Mouse (Mus musculus) lung, embryonic 16.5 days (tissue): ENCODE data around the gene Raver2. TPM values are rescaled to one million over a fixed set of nuclear protein-coding genes. Genes with fewer than 3 reads are reported as not detected.
"Not testable (repeated sequence)": the region's sequence is repeated elsewhere in the genome, so short reads cannot be mapped to it uniquely, and the experiment has no call there.

Experiments
- ATAC-seq: fragments of 200-750 bp; cut with Nextera tagmentation; 2 replicates; pipeline ENCODE4 v1.8.0; 2017; ENCODE audit warnings: low read depth, mild to moderate bottlenecking, moderate library complexity
- H3K27ac ChIP-seq: fragments of 300-500 bp; sonication (generic); 2 replicates; pipeline ENCODE4 v1.5.1; 2014; ENCODE audit warnings: mild to moderate bottlenecking, control low read depth, low read length
- H3K27me3 ChIP-seq: fragments of 300-500 bp; sonication (generic); 2 replicates; pipeline ENCODE4 v1.6.1; 2014; ENCODE audit warnings: low read depth, low read length, mixed read lengths; ENCODE audit not compliant: control insufficient read depth, insufficient read depth
- H3K36me3 ChIP-seq: fragments of 300-500 bp; sonication (generic); 2 replicates; pipeline ENCODE4 v1.6.1; 2014; ENCODE audit warnings: low read length; ENCODE audit not compliant: control insufficient read depth, insufficient read depth
- H3K4me1 ChIP-seq: fragments of 300-500 bp; sonication (generic); replicated peaks from 2 replicates; pipeline ENCODE4 v1.6.1; 2014; ENCODE audit warnings: low read length, mixed read lengths; ENCODE audit not compliant: control insufficient read depth, insufficient read depth
- H3K4me2 ChIP-seq: fragments of 300-500 bp; sonication (generic); 2 replicates; pipeline ENCODE4 v1.6.1; 2014; ENCODE audit warnings: low read depth, low read length, control low read depth
- H3K4me3 ChIP-seq: fragments of 300-500 bp; sonication (generic); 2 replicates; pipeline ENCODE4 v1.5.1; 2014; ENCODE audit warnings: mild to moderate bottlenecking, low read length, control low read depth
- H3K9ac ChIP-seq: fragments of 300-500 bp; sonication (generic); 2 replicates; pipeline ENCODE4 v1.6.1; 2014; ENCODE audit warnings: low read length, control low read depth
- H3K9me3 ChIP-seq: fragments of 300-500 bp; sonication (generic); 2 replicates; pipeline ENCODE4 v1.6.1; 2016; ENCODE audit warnings: low read length; ENCODE audit not compliant: control insufficient read depth
- WGBS: fragments of 180-500 bp; shearing (Covaris S2); extraction: QIAGEN DNeasy Blood & Tissue Kit; methylation state at CpG from one replicate; pipeline ENCODE4 v1.1.7; 2014; 5-methylcytosine and 5-hydroxymethylcytosine counted together
- polyA plus RNA-seq: library from polyadenylated mRNA; unstranded; fragments of >200 nt; fragmentation: Nextera tagmentation; extraction: Ambion mirVana; gene quantifications from 2 replicates; pipeline ENCODE4 v1.2.1, GENCODE M21; 2015

The Raver2 gene
- polyA plus RNA-seq, 1 experiment from 2014 or later, result 13.8 TPM

DNA sequence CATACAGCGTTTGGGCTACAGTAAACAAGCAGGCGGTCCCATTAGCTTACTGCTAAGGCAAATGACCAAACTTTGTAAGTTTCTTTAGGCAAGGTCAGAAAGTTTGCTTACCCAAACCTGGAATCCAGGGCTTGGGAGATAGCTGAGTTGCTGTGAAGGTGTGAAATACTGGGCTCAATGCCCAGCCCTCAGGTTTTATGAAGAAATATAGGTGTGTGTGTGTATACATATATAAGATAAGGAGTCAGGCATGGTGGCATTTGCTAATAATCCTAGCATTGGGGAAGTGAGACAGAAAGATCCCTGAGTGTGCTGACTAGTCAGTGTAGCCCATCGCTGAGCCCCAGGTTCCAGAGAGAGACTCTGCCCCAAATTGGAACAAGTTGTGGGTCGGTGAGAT is 16.1 kb downstream of the Raver2 start:
- WGBS, result 63% methylated on average over 4 of the region's 4 CpGs
- no peak overlapping the region for H3K4me3 ChIP-seq
- H3K9me3 ChIP-seq, result no peaks in the 10 kb centered on the region
- no peak overlapping the region for H3K4me2 ChIP-seq
- H3K4me1 ChIP-seq, result peaks cover 17% of the 10 kb centered on the region
- H3K27me3 ChIP-seq, result no peaks in the 10 kb centered on the region
- no peak overlapping the region for H3K9ac ChIP-seq
- no peak for ATAC-seq
- no peaks in the 10 kb centered on the region for H3K36me3 ChIP-seq
- no peak overlapping the region for H3K27ac ChIP-seq

DNA sequence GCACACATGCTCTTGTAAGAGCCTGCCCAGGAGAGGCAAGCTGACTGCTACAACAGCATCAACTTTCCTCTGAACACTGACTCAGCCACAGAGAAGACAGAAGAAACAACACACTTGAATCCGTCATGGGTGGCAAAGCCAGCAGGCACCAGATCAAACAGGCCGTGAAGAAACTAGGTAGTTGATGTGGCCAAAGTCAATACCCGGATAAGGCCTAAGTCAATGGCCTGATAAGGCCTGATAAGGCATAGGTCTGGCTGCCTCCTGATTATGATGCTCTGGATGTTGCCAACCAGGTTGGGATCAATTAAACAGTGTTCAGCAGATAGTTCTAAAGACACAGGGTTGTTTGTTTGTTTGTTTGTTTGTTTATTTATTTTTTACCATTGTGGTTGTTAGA is 17.3 kb downstream of the Raver2 start:
- Histone ChIP-seq H3K9ac (no peak overlapping the region), H3K4me2 (no peak overlapping the region), H3K4me3 (no peak overlapping the region), H3K27ac (no peak overlapping the region), H3K27me3 (no peaks in the 10 kb centered on the region), H3K9me3 (no peaks in the 10 kb centered on the region), H3K36me3 (no peaks in the 10 kb centered on the region), H3K4me1 (peaks cover 14% of the 10 kb centered on the region)
- WGBS, result 40% methylated on average over 3 of the region's 3 CpGs
- no peak for ATAC-seq

DNA sequence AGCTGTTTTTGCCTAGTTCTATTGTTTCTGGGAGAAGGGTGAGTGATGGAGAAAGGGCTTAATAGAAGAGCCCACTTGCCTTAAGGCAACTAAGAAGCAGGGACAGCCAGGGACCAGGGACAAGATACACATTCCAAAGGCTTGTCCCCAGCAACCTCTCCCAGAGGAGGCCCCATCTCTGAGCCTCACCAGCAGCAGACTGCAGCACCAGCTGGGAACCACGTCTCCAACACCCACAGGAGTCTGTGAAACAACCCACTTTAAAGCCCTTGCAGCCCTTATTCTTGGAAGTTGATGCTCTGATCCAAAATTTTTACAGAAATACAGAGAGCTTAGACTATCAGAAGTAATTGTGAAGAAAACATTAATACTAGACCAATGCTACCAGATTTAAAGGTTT is 18.9 kb downstream of the Raver2 start:
- WGBS, result 26% methylated on average over 1 of the region's 1 CpGs
- Histone ChIP-seq H3K27me3 (no peaks in the 10 kb centered on the region), H3K9ac (no peak overlapping the region), H3K4me2 (no peak overlapping the region), H3K4me3 (no peak overlapping the region), H3K27ac (0 out of 2 replicates have a peak overlapping the region, but pooled peaks have one; percentile 23), H3K9me3 (no peaks in the 10 kb centered on the region), H3K36me3 (no peaks in the 10 kb centered on the region), H3K4me1 (peaks cover 2% of the 10 kb centered on the region; the same call in 1 of the 2 replicates)
- 0 out of 2 replicates have a peak, but pooled peaks have one; percentile 34 for ATAC-seq

DNA sequence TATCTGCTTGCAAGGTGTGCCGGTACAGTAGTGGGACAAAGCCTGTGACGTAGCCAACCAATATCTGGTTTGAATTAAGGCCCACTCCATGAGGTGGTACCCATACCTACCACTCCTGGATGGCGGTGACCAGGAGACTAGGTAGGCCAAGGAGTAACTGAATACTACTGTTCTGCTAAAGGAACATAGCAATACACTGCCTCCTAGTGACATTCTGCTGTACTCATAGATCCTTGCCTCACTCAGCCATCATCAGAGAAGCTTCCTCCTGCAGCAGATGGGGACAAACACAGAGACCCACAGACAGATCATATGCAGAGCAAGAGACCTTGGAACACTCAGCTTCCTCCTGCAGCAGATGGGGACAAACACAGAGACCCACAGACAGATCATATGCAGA is 21.8 kb downstream of the Raver2 start:
- not testable (repeated sequence) for H3K4me2 ChIP-seq, ATAC-seq, H3K9me3 ChIP-seq, H3K4me3 ChIP-seq, H3K9ac ChIP-seq, H3K4me1 ChIP-seq, H3K27ac ChIP-seq, H3K36me3 ChIP-seq, H3K27me3 ChIP-seq
- WGBS, result 92% methylated on average over 3 of the region's 3 CpGs

DNA sequence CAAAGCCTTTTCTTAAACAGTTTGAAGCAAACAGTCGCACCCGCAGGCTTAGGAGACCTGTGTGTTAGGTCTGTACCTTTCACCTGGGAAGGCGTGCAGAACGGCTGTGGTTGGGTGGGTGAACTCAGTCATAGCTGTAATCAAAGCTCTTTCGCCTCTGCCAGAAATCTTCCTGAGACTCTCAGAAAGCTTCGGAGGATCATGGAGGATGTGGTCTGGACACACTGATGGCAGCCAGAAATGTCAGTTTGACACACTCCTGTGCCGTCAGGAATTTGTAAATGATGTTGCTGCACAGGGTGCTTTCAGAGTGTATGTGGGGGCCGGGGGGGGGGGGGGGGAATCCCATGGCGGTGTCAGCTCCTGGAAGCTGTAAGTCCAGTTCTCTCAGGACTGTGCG is 24.5 kb downstream of the Raver2 start:
- no peak for ATAC-seq
- H3K4me3 ChIP-seq, result no peak overlapping the region
- no peaks in the 10 kb centered on the region for H3K27me3 ChIP-seq
- H3K4me1 ChIP-seq, result peaks cover 3% of the 10 kb centered on the region; the same call in 1 of the 2 replicates
- H3K9ac ChIP-seq, result no peak overlapping the region
- no peaks in the 10 kb centered on the region for H3K9me3 ChIP-seq
- H3K4me2 ChIP-seq, result no peak overlapping the region
- no peaks in the 10 kb centered on the region for H3K36me3 ChIP-seq
- H3K27ac ChIP-seq, result no peak overlapping the region
- 40% methylated on average over 9 of the region's 10 CpGs for WGBS

DNA sequence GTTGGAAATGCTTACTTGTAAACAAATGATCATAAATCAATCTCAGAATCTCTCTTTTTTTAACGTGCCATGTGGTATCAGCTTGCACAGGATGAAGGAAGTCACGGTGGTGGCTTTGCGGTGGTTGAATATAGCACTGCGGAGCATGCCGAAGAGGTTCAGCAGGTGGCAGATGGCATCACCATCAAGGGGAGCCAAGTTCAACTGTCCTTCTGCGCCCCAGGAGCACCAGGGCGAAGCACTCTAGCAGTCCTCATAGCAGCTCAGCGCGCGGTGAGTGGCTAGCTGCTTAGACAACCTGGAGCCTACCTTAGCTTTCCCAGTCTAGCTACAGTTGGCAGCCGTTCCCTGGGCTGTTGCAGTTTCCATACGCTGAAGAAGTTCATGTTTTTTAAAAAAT is 38.3 kb downstream of the Raver2 start:
- H3K4me1 ChIP-seq, result no peaks in the 10 kb centered on the region
- H3K27me3 ChIP-seq, result no peaks in the 10 kb centered on the region
- H3K9me3 ChIP-seq, result peaks cover 8% of the 10 kb centered on the region
- H3K9ac ChIP-seq, result no peak overlapping the region
- 82% methylated on average over 12 of the region's 12 CpGs for WGBS
- no peak overlapping the region for H3K4me2 ChIP-seq
- no peak overlapping the region for H3K27ac ChIP-seq
- ATAC-seq, result no peak
- H3K4me3 ChIP-seq, result no peak overlapping the region
- H3K36me3 ChIP-seq, result peaks cover 17% of the 10 kb centered on the region

DNA sequence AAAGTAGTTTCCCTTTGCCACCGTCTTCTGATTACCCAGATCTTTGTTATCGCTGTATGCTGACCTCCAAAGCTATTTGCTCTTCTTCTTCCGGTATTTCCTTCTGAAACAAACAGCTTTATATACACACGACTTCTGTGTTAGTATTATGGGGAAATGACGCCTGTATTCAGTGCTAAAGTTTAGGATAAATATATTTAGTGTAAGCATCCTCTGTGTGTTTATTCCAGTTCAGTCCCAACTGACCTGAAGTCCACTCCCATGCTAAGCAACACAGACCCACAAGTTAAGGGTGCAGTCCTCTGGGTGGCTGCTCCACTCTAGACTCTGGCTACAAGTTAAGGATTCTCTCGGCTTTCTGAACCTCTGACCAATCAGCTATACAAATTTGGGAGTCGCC is 52.2 kb downstream of the Raver2 start:
- 62% methylated on average over 7 of the region's 7 CpGs for WGBS
- H3K36me3 ChIP-seq, result peaks cover 2% of the 10 kb centered on the region; the same call in 1 of the 2 replicates
- no peaks in the 10 kb centered on the region for H3K4me1 ChIP-seq
- no peak overlapping the region for H3K4me3 ChIP-seq
- H3K9ac ChIP-seq, result no peak overlapping the region
- 0 out of 2 replicates have a peak overlapping the region, but pooled peaks have one; percentile 49 for H3K27ac ChIP-seq
- no peaks in the 10 kb centered on the region for H3K27me3 ChIP-seq
- no peaks in the 10 kb centered on the region for H3K9me3 ChIP-seq
- H3K4me2 ChIP-seq, result no peak overlapping the region
- ATAC-seq, result peak; percentile 60; the same call in 1 of the 2 replicates

DNA sequence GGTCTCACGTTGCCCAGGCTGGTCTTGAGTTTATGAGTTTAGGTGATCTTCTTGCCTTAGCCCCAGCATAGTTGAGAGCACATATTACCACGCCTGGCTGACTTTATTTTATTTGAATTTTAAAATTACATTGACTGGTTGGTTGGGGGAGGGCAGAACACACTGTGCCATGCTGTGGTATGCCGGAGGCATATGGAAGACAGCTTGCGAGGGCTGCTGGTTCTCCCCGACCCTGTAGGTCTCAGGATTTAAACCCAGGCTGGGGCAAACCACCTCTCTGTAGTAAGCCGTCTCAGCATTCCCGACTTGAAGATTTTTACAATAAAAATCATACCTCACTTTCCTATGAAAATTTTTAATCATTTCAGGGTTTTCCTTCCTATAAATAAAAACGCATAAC is 66.2 kb downstream of the Raver2 start:
- no peaks in the 10 kb centered on the region for H3K4me1 ChIP-seq
- H3K4me2 ChIP-seq, result no peak overlapping the region
- H3K4me3 ChIP-seq, result no peak overlapping the region
- H3K27me3 ChIP-seq, result no peaks in the 10 kb centered on the region
- peaks cover 2% of the 10 kb centered on the region; the same call in 1 of the 2 replicates for H3K36me3 ChIP-seq
- no peak for ATAC-seq
- no peak overlapping the region for H3K9ac ChIP-seq
- no peaks in the 10 kb centered on the region for H3K9me3 ChIP-seq
- no peak overlapping the region for H3K27ac ChIP-seq
- 87% methylated on average over 8 of the region's 8 CpGs for WGBS

DNA sequence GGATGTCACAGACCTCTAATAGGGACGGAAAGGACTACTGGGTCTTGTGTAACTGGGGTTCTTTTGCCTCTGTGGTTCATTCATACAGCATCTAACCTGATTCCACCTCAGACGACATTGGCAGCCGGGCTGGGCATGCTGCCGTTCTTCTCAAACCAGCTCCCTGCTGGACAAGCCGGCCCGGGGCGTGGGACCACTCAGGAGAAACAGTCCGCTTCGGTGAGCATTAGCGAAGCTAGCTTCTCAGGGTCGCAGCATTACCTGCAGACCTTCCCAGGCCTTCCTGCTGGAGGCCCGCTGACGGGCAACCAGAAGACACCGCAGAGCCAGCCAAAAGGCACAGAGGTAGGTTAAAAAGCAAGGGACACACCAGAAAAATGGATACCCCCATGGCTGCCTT is 67.1 kb downstream of the Raver2 start:
- WGBS, result 91% methylated on average over 14 of the region's 14 CpGs
- Histone ChIP-seq H3K4me1 (no peaks in the 10 kb centered on the region), H3K9me3 (no peaks in the 10 kb centered on the region), H3K9ac (no peak overlapping the region), H3K36me3 (peaks cover 2% of the 10 kb centered on the region; the same call in 1 of the 2 replicates), H3K27ac (no peak overlapping the region), H3K4me2 (no peak overlapping the region), H3K4me3 (no peak overlapping the region), H3K27me3 (no peaks in the 10 kb centered on the region)
- ATAC-seq, result no peak

DNA sequence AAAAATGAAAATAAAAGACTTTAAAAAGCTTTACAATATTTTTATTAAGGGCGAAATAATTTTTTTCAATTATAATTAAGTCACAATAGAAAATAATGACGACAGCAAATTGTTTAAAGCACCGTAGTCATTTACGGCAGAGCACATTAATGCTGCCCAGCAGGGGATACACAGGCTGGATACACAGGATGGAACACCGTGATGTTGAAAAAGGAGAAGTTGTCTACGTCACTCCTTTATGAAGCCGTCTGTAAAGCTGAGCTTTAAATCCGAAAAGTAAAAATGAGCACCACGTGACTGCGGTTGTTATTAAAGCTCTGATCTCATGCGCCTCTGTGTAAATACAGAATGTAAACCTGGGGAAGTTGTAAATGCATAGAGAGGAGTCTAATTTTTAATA is 69.2 kb downstream of the Raver2 start:
- Histone ChIP-seq H3K27ac (no peak overlapping the region), H3K4me2 (no peak overlapping the region), H3K4me1 (no peaks in the 10 kb centered on the region), H3K9ac (no peak overlapping the region), H3K9me3 (no peaks in the 10 kb centered on the region), H3K4me3 (no peak overlapping the region), H3K27me3 (no peaks in the 10 kb centered on the region), H3K36me3 (peaks cover 2% of the 10 kb centered on the region; the same call in 1 of the 2 replicates)
- ATAC-seq, result no peak
- WGBS, result 90% methylated on average over 11 of the region's 11 CpGs
